Mouse (Mus musculus) liver, embryonic 12.5 days (tissue): Measurements from ENCODE around the gene Vamp4. TPM values are rescaled to one million over a fixed set of nuclear protein-coding genes. Genes with fewer than 3 reads are reported as not detected.

Experiments used
- ATAC-seq: fragments of 200-750 bp; cut with Nextera tagmentation; 2 replicates; pipeline ENCODE4 v1.8.0; 2017; ENCODE audit warnings: moderate number of reproducible peaks, mild to moderate bottlenecking, moderate library complexity
- H3K27ac ChIP-seq: fragments of 300-500 bp; sonication (generic); 2 replicates; pipeline ENCODE4 v1.5.1; 2016; ENCODE audit warnings: mild to moderate bottlenecking
- H3K27me3 ChIP-seq: fragments of 300-500 bp; sonication (generic); replicated peaks from 2 replicates; pipeline ENCODE4 v1.6.1; 2016; ENCODE audit warnings: mild to moderate bottlenecking, moderate library complexity
- H3K36me3 ChIP-seq: fragments of 300-500 bp; sonication (generic); 2 replicates; pipeline ENCODE4 v1.6.1; 2016; ENCODE audit warnings: mild to moderate bottlenecking, moderate library complexity
- H3K4me1 ChIP-seq: fragments of 300-500 bp; sonication (generic); 2 replicates; pipeline ENCODE4 v1.6.1; 2016
- H3K4me2 ChIP-seq: fragments of 300-500 bp; sonication (generic); 2 replicates; pipeline ENCODE4 v1.6.1; 2016; ENCODE audit warnings: mild to moderate bottlenecking, moderate library complexity
- H3K4me3 ChIP-seq: fragments of 300-500 bp; sonication (generic); 2 replicates; pipeline ENCODE4 v1.5.1; 2016; ENCODE audit warnings: mild to moderate bottlenecking, moderate library complexity
- H3K9ac ChIP-seq: fragments of 300-500 bp; sonication (generic); 2 replicates; pipeline ENCODE4 v1.6.1; 2016; ENCODE audit warnings: mild to moderate bottlenecking, moderate library complexity
- H3K9me3 ChIP-seq: fragments of 300-500 bp; sonication (generic); replicated peaks from 2 replicates; pipeline ENCODE4 v1.6.1; 2016; ENCODE audit warnings: mild to moderate bottlenecking, moderate library complexity
- WGBS: fragments of 180-500 bp; shearing (Covaris S2); methylation state at CpG from one replicate; pipeline ENCODE4 v1.1.7; 2016; ENCODE audit not compliant: insufficient replicate concordance; 5-methylcytosine and 5-hydroxymethylcytosine counted together
- polyA plus RNA-seq: library from polyadenylated mRNA; unstranded; fragments of >200 nt; fragmentation: Nextera tagmentation; extraction: Ambion mirVana; gene quantifications from 2 replicates; pipeline ENCODE4 v1.2.1, GENCODE M21; 2016

Gene Vamp4
- polyA plus RNA-seq = 19.6 and 19.7 TPM in 2 replicates

- peak; percentile 98 for ATAC-seq
These were observed at the start of gene Vamp4 for GRCm38 (mm10) chr1:162570260-162570748. Gene Vamp4 (plus strand): TSS chr1:162570515.

GRCm38 (mm10) chr1:162529651-162530050 lies 40.7 kb upstream of the Vamp4 start:
- no peaks in the 10 kb centered on the region for H3K9me3 ChIP-seq
- no peaks in the 10 kb centered on the region for H3K27me3 ChIP-seq
- no peak overlapping the region for H3K9ac ChIP-seq
- no peak overlapping the region for H3K4me2 ChIP-seq
- H3K4me1 ChIP-seq = no peaks in the 10 kb centered on the region
- H3K36me3 ChIP-seq = peaks cover 26% of the 10 kb centered on the region
- no peak for ATAC-seq
- H3K27ac ChIP-seq = no peak overlapping the region
- H3K4me3 ChIP-seq = no peak overlapping the region
- 50% methylated on average over 2 of the region's 2 CpGs for WGBS

More at GRCm38 (mm10) chr1:162570260-162570748, at the start of gene Vamp4:
- H3K4me2 ChIP-seq = peak within 1 kb of the TSS; percentile 98
- no peaks in the 10 kb centered on the region for H3K27me3 ChIP-seq
- H3K4me3 ChIP-seq = peak within 1 kb of the TSS; percentile 98
- 0 out of 2 replicates have a peak, but pooled peaks cover 3% of the 10 kb centered on the region for H3K9me3 ChIP-seq
- H3K27ac ChIP-seq = peak within 1 kb of the TSS; percentile 81
- peaks cover 12% of the 10 kb centered on the region for H3K4me1 ChIP-seq
- H3K36me3 ChIP-seq = peaks cover 12% of the 10 kb centered on the region
- WGBS = under 1% methylated on average over 42 of the region's 43 CpGs
- H3K9ac ChIP-seq = peak within 1 kb of the TSS; percentile 96

- Histone ChIP-seq H3K27me3 (no peaks in the 10 kb centered on the region), H3K9ac (no peak overlapping the region), H3K4me1 (no peaks in the 10 kb centered on the region), H3K4me3 (no peak overlapping the region), H3K36me3 (peaks cover 36% of the 10 kb centered on the region), H3K4me2 (no peak overlapping the region), H3K9me3 (no peaks in the 10 kb centered on the region), H3K27ac (no peak overlapping the region)
- no peak for ATAC-seq
- 83% methylated on average over 1 of the region's 1 CpGs for WGBS
These were observed 39.6 kb upstream of the Vamp4 start for GRCm38 (mm10) chr1:162530666-162531065.

GRCm38 (mm10) chr1:162531584-162531983 lies 38.7 kb upstream of the Vamp4 start:
- H3K27ac ChIP-seq = no peak overlapping the region
- H3K4me3 ChIP-seq = no peak overlapping the region
- H3K4me2 ChIP-seq = no peak overlapping the region
- WGBS = 58% methylated on average over 4 of the region's 4 CpGs
- no peaks in the 10 kb centered on the region for H3K4me1 ChIP-seq
- H3K9me3 ChIP-seq = no peaks in the 10 kb centered on the region
- no peaks in the 10 kb centered on the region for H3K27me3 ChIP-seq
- ATAC-seq = no peak
- H3K36me3 ChIP-seq = peaks cover 45% of the 10 kb centered on the region
- H3K9ac ChIP-seq = no peak overlapping the region

GRCm38 (mm10) chr1:162532330-162532729 lies 38.0 kb upstream of the Vamp4 start:
- no peaks in the 10 kb centered on the region for H3K9me3 ChIP-seq
- H3K27me3 ChIP-seq = no peaks in the 10 kb centered on the region
- H3K9ac ChIP-seq = no peak overlapping the region
- no peak for ATAC-seq
- WGBS = 68% methylated on average over 4 of the region's 4 CpGs
- H3K27ac ChIP-seq = no peak overlapping the region
- H3K36me3 ChIP-seq = peaks cover 53% of the 10 kb centered on the region
- H3K4me2 ChIP-seq = no peak overlapping the region
- no peaks in the 10 kb centered on the region for H3K4me1 ChIP-seq
- H3K4me3 ChIP-seq = no peak overlapping the region

- no peak for ATAC-seq
- H3K36me3 ChIP-seq = peaks cover 66% of the 10 kb centered on the region
These were observed 36.4 kb upstream of the Vamp4 start for GRCm38 (mm10) chr1:162533766-162534560.

GRCm38 (mm10) chr1:162543231-162543630 lies 27.1 kb upstream of the Vamp4 start:
- no peak overlapping the region for H3K27ac ChIP-seq
- peaks cover 25% of the 10 kb centered on the region for H3K4me1 ChIP-seq

More at GRCm38 (mm10) chr1:162533766-162534560, 36.4 kb upstream of the Vamp4 start:
- WGBS = 84% methylated on average over 14 of the region's 14 CpGs
- H3K4me1 ChIP-seq = no peaks in the 10 kb centered on the region
- no peaks in the 10 kb centered on the region for H3K9me3 ChIP-seq
- no peaks in the 10 kb centered on the region for H3K27me3 ChIP-seq
- H3K4me3 ChIP-seq = no peak overlapping the region
- no peak overlapping the region for H3K9ac ChIP-seq
- H3K4me2 ChIP-seq = no peak overlapping the region
- no peak overlapping the region for H3K27ac ChIP-seq

GRCm38 (mm10) chr1:162547607-162548006 lies 22.7 kb upstream of the Vamp4 start:
- 4% methylated on average over 10 of the region's 10 CpGs for WGBS
- H3K4me3 ChIP-seq = peak overlapping the region; percentile 70
- peaks cover 41% of the 10 kb centered on the region for H3K4me1 ChIP-seq
- H3K9ac ChIP-seq = peak overlapping the region; percentile 70
- H3K27ac ChIP-seq = peak overlapping the region; percentile 82
- no peaks in the 10 kb centered on the region for H3K9me3 ChIP-seq
- H3K4me2 ChIP-seq = peak overlapping the region; percentile 90
- peaks cover 38% of the 10 kb centered on the region for H3K36me3 ChIP-seq
- no peaks in the 10 kb centered on the region for H3K27me3 ChIP-seq
- ATAC-seq = no peak

More at GRCm38 (mm10) chr1:162543231-162543630, 27.1 kb upstream of the Vamp4 start:
- WGBS = 79% methylated on average over 1 of the region's 1 CpGs
- Histone ChIP-seq H3K27me3 (no peaks in the 10 kb centered on the region), H3K9me3 (no peaks in the 10 kb centered on the region), H3K9ac (no peak overlapping the region), H3K4me2 (no peak overlapping the region), H3K4me3 (no peak overlapping the region), H3K36me3 (peaks cover 80% of the 10 kb centered on the region)
- no peak for ATAC-seq

- H3K4me1 ChIP-seq = peaks cover 47% of the 10 kb centered on the region
- H3K36me3 ChIP-seq = peaks cover 31% of the 10 kb centered on the region
- H3K27ac ChIP-seq = peak within 1 kb of the TSS; percentile 82
- ATAC-seq = peak; percentile 98
- H3K9ac ChIP-seq = peak within 1 kb of the TSS; percentile 70
- H3K9me3 ChIP-seq = no peaks in the 10 kb centered on the region
- H3K4me2 ChIP-seq = peak within 1 kb of the TSS; percentile 90
- under 1% methylated on average over 51 of the region's 52 CpGs for WGBS
- peak within 1 kb of the TSS; percentile 70 for H3K4me3 ChIP-seq
- no peaks in the 10 kb centered on the region for H3K27me3 ChIP-seq
These were observed 22.0 kb upstream of the Vamp4 start, which contains the start of gene Mettl13 for GRCm38 (mm10) chr1:162548016-162548916. Gene Mettl13 (minus strand): TSS chr1:162548551.

- Histone ChIP-seq H3K36me3 (peaks cover 25% of the 10 kb centered on the region), H3K9me3 (no peaks in the 10 kb centered on the region), H3K27ac (peak overlapping the region; percentile 82), H3K4me2 (peak overlapping the region; percentile 90), H3K9ac (peak overlapping the region; percentile 70), H3K4me1 (peaks cover 51% of the 10 kb centered on the region), H3K4me3 (peak overlapping the region; percentile 70), H3K27me3 (no peaks in the 10 kb centered on the region)
- no peak for ATAC-seq
- WGBS = 54% methylated on average over 10 of the region's 10 CpGs
These were observed 21.2 kb upstream of the Vamp4 start for GRCm38 (mm10) chr1:162548917-162549613.

- ATAC-seq = no peak
- 70% methylated on average over 5 of the region's 5 CpGs for WGBS
- Histone ChIP-seq H3K27me3 (no peaks in the 10 kb centered on the region), H3K9me3 (no peaks in the 10 kb centered on the region), H3K4me1 (peaks cover 51% of the 10 kb centered on the region), H3K4me3 (no peak overlapping the region), H3K27ac (no peak overlapping the region), H3K4me2 (peak overlapping the region; percentile 90; the same call in 1 of the 2 replicates), H3K9ac (no peak overlapping the region), H3K36me3 (peaks cover 18% of the 10 kb centered on the region)
These were observed 20.6 kb upstream of the Vamp4 start for GRCm38 (mm10) chr1:162549615-162550283.
